Mouse (Mus musculus): ENCODE data around the gene Cdcp1. TPM values are rescaled to one million over a fixed set of nuclear protein-coding genes. Genes with fewer than 3 reads are reported as not detected.

Gene Cdcp1
- total RNA-seq, 2 experiments from 2014 or later, result 0.11 to 0.23 TPM

GRCm38 (mm10) chr9:123158125-123158836 is 57.6 kb downstream of the Cdcp1 start:
- DNase-seq (ENCODE audit: low spot score in 2 of 2), result peak; percentile 38 to 58
- intact Hi-C loops (cut with DNase I), result loop anchor here (2.0 to 5.0 kb wide), 2 partner anchors 283 to 369 kb away; partner anchors contain the start of gene Sacm1l

GRCm38 (mm10) chr9:123157699-123158098 is 58.1 kb downstream of the Cdcp1 start:
- DNase-seq (ENCODE audit: low spot score in 2 of 2), result no peak
- intact Hi-C loops (cut with DNase I), result loop anchor here (2.0 to 5.0 kb wide), 2 partner anchors 283 to 370 kb away; partner anchors contain the start of gene Sacm1l

- intact Hi-C loops (cut with DNase I), result loop anchor here (5.0 kb wide), 1 partner anchor 370 kb away; the partner anchor contains the start of gene Sacm1l
- DNase-seq (ENCODE audit: low spot score in 2 of 2), result no peak
Measured at GRCm38 (mm10) chr9:123156910-123157361, 58.9 kb downstream of the Cdcp1 start.

- intact Hi-C loops (cut with DNase I), result no loop called here
Measured at GRCm38 (mm10) chr9:123153121-123153520, 62.7 kb downstream of the Cdcp1 start.

GRCm38 (mm10) chr9:123152026-123152425 is 63.8 kb downstream of the Cdcp1 start:
- intact Hi-C loops (cut with DNase I), result no loop called here
- DNase-seq (ENCODE audit: low spot score in 2 of 2), result no peak

More at GRCm38 (mm10) chr9:123153121-123153520, 62.7 kb downstream of the Cdcp1 start:
- DNase-seq (ENCODE audit: low spot score in 2 of 2), result no peak

- DNase-seq (ENCODE audit: low spot score in 2 of 2), result no peak
- intact Hi-C loops (cut with DNase I), result no loop called here
Measured at GRCm38 (mm10) chr9:123151561-123151960, 64.3 kb downstream of the Cdcp1 start.

GRCm38 (mm10) chr9:123150241-123151020 is 65.4 kb downstream of the Cdcp1 start, which contains the start of gene Clec3b:
TSS of gene Clec3b (plus strand) at chr9:123150946.
- intact Hi-C loops (cut with DNase I), result no loop called here
- DNase-seq (ENCODE audit: low spot score in 2 of 2), result peak in 1 of 2 experiments; percentile 9

- intact Hi-C loops (cut with DNase I), result no loop called here
- no peak for DNase-seq (ENCODE audit: low spot score in 2 of 2)
Measured at GRCm38 (mm10) chr9:123148430-123148829, 67.4 kb downstream of the Cdcp1 start.

- intact Hi-C loops (cut with DNase I), result no loop called here
Measured at GRCm38 (mm10) chr9:123139887-123140614, 75.8 kb downstream of the Cdcp1 start.

GRCm38 (mm10) chr9:123138891-123139474 is 76.9 kb downstream of the Cdcp1 start:
- intact Hi-C loops (cut with DNase I), result no loop called here

More at GRCm38 (mm10) chr9:123139887-123140614, 75.8 kb downstream of the Cdcp1 start:
- no peak for DNase-seq (ENCODE audit: low spot score in 2 of 2)

GRCm38 (mm10) chr9:123136953-123137682 is 78.7 kb downstream of the Cdcp1 start:
- intact Hi-C loops (cut with DNase I), result no loop called here
- DNase-seq (ENCODE audit: low spot score in 2 of 2), result peak in 1 of 2 experiments; percentile 43

More at GRCm38 (mm10) chr9:123138891-123139474, 76.9 kb downstream of the Cdcp1 start:
- DNase-seq (ENCODE audit: low spot score in 2 of 2), result no peak

GRCm38 (mm10) chr9:123132994-123133393 is 82.8 kb downstream of the Cdcp1 start:
- intact Hi-C loops (cut with DNase I), result no loop called here
- no peak for DNase-seq (ENCODE audit: low spot score in 2 of 2)

- no peak for DNase-seq (ENCODE audit: low spot score in 2 of 2)
- intact Hi-C loops (cut with DNase I), result no loop called here
Measured at GRCm38 (mm10) chr9:123127663-123128062, 88.2 kb downstream of the Cdcp1 start.

- intact Hi-C loops (cut with DNase I), result no loop called here
- no peak for DNase-seq (ENCODE audit: low spot score in 2 of 2)
Measured at GRCm38 (mm10) chr9:123124413-123124981, 91.3 kb downstream of the Cdcp1 start.

- no peak for DNase-seq (ENCODE audit: low spot score in 2 of 2)
- intact Hi-C loops (cut with DNase I), result no loop called here
Measured at GRCm38 (mm10) chr9:123123571-123124412, 92.0 kb downstream of the Cdcp1 start.

GRCm38 (mm10) chr9:123123017-123123416 is 92.8 kb downstream of the Cdcp1 start:
- peak; percentile 15 to 43 for DNase-seq (ENCODE audit: low spot score in 2 of 2)
- intact Hi-C loops (cut with DNase I), result no loop called here
